Mouse (Mus musculus): ENCODE measurements around the gene Ccdc138. TPM values are rescaled to one million over a fixed set of nuclear protein-coding genes. Genes with fewer than 3 reads are reported as not detected.

Gene Ccdc138
- total RNA-seq, 2 experiments from 2014 or later, result 1.3 to 1.8 TPM

GRCm38 (mm10) chr10:58559098-58559497, 61.4 kb downstream of the Ccdc138 start:
- DNase-seq, result peak; percentile 47 to 49
- intact Hi-C loops (cut with DNase I), result loop anchor here (5.0 kb wide), 1 partner anchor 62 kb away; the partner anchor contains the start of gene Ccdc138

GRCm38 (mm10) chr10:58559901-58560300, 62.2 kb downstream of the Ccdc138 start:
- peak; percentile 41 to 55 for DNase-seq
- intact Hi-C loops (cut with DNase I), result loop anchor here (2.0 to 5.0 kb wide), 3 partner anchors 62 to 115 kb away; partner anchors contain the start of genes Ccdc138 and Edar

DNA sequence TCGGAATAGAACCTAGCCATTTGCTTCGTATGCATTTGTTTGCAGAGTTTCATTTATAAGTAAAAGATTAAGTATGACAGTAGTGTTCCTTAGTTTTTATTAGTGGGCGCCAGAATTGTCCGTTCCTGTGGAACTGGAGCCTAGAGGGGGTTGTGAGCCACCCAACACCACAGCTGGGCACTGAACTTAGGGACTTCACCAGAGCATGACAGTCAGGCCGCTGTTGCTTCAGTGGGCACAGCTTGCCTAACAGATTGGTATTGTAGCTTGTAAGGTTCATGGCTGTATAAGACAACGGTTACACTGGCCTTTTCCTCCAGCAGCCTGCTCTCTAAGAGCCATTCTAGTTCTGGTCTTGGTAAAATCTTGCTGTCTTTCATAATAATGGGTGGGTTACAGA, 62.8 kb downstream of the Ccdc138 start:
- no peak for DNase-seq
- intact Hi-C loops (cut with DNase I), result loop anchor here (2.0 to 5.0 kb wide), 2 partner anchors 62 to 114 kb away; partner anchors contain the start of gene Edar

DNA sequence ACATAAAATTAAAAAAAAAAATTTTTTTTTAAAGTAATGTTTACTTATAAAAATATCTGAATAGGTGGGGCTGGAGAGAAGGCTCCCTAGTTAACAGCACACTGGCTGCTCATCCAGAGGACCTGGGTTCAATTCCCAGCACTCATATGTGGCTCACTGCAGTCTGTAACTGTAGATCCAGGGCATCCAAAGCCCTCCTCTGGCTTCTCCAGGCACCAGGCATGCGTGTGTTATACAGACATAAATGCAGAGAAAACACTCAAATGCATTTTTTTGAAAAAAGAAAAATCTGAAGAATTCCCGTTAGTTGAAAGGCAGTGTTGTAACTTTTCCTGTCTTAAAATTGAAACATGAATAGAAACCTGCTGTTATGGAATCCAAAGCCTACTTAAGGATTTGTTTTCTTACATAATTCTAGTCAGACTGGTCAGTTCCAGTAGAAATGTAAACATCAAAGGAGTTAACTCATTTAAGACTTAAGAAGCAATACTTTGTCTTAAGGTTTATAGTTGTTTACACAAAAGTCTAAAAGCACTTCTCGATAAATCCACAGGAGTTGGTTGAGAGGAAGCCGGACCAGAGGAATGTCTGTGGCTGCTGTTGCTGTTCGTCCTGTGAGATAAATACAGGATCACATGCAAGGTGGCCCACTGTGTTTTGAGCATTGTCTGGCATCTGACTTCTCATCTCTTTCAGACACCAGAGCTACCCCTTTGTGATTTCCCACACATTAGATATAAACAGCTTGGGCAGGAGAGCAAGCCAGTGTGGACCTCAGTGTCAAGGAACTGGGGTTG, 87.9 kb downstream of the Ccdc138 start:
- intact Hi-C loops (cut with DNase I), result no loop called here

DNA sequence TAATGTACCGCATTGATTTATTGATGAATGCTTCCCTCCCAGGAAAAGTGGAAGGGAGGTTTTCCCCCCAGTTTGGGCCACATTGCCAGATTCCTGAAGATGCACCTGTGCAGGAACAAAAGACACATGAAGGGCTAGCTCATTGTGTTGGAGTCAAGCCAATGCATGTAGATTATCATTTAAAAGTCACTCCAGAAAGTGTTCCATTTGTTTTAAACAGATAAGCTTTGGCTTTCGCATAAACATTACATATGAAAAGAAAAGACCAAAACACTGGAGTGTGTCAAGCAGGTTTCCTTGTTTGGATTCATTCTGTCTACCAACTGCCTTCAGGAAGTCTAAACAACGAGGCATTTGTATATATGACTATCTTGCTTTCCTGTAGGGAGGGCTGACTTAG, 96.7 kb downstream of the Ccdc138 start:
- intact Hi-C loops (cut with DNase I), result no loop called here
- DNase-seq, result no peak

More for the DNA sequence above, 87.9 kb downstream of the Ccdc138 start:
- DNase-seq, result no peak

- DNase-seq, result no peak
- intact Hi-C loops (cut with DNase I), result no loop called here
Observed at GRCm38 (mm10) chr10:58595197-58595596, 97.4 kb downstream of the Ccdc138 start.

DNA sequence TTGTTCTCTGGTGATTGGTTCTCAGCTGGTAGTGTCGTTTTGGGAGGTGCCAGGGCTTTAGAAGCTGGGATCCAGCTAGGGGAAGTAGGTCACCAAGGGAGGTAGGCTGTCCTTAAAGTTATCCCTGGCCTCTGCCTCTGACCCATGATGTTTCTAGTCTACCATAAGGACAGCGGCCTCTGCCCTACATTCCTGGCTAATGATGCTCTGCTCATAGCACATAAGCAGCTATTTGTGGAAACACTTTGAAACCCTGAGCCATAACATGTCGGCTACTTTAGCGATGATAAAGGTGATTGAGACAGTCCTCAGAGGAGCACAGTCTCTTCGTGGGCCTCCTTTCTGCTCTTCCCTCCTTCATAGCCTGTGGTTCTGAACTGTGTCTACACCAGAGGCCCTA, 98.1 kb downstream of the Ccdc138 start:
- intact Hi-C loops (cut with DNase I), result no loop called here
- peak; percentile 30 to 32 for DNase-seq

DNA sequence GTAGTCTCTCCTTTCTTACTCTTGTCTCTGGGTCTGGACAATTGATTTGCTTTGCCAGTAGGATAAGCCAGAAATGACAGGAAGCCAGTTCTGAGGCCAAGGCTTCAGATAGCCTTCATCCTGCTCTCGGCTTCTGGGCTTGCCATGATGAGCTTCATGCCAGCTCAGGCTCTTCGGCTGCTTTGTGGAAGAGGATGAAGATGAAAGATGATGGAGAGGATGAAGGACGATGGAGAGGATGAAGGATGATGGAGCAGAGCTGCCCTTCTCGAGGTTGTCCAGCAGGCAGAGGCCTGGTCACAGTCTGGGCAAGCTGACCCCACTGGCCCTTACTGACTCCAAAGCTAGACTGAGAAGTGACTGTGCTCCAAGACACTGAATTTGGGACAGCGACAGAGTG, 102.4 kb downstream of the Ccdc138 start:
- intact Hi-C loops (cut with DNase I), result no loop called here
- no peak for DNase-seq

GRCm38 (mm10) chr10:58600983-58601382, 103.2 kb downstream of the Ccdc138 start:
- DNase-seq, result no peak
- intact Hi-C loops (cut with DNase I), result no loop called here

- peak in 1 of 2 experiments; percentile 30 for DNase-seq
- intact Hi-C loops (cut with DNase I), result no loop called here
Observed at GRCm38 (mm10) chr10:58601431-58601901, 103.7 kb downstream of the Ccdc138 start.

DNA sequence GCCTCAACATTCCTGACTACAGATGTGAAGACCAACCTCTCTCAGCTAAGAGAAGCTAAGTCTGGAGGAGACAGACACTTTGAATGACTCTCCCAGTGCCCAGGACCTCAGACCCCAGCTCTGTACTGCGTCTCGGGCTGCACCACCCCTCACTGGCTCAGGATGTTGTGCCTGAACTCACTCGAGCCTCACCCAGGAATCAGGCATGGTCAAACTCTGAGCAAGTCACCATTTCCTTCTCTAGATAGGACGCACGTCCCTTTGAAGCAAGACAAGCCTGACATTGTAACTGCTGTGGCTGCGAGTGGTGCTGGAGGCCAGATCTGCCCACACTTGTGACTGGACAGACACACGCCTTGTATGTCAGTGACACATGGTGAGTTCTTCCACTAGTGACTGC, 104.2 kb downstream of the Ccdc138 start:
- no peak for DNase-seq
- intact Hi-C loops (cut with DNase I), result no loop called here

GRCm38 (mm10) chr10:58604779-58605178, 107.0 kb downstream of the Ccdc138 start:
- DNase-seq, result peak; percentile 73 to 74
- intact Hi-C loops (cut with DNase I), result no loop called here

GRCm38 (mm10) chr10:58606356-58606755, 108.6 kb downstream of the Ccdc138 start:
- DNase-seq, result no peak
- intact Hi-C loops (cut with DNase I), result no loop called here

DNA sequence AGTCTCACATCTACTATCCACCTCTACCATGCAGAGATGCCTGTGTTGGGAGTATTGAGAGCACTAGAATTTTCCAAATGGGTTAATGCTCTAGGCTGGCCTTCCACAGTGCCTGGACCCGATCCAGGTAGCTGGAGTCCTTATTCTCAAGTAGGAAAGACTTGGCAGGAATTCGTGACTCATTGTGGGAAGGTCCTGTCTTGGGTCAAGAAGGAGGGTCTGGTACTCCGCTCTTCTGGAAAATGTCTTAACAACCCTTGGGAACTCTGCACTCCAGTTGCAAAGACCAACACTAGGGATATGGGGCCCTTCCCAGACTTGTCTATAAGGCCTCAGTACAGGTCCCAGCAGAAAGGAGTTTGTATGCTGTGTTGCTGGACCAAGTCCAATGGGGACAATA, 111.1 kb downstream of the Ccdc138 start:
- DNase-seq, result no peak
- intact Hi-C loops (cut with DNase I), result no loop called here

- DNase-seq, result peak; percentile 48 to 51
- intact Hi-C loops (cut with DNase I), result no loop called here
Observed at GRCm38 (mm10) chr10:58610484-58611261, 112.9 kb downstream of the Ccdc138 start.

DNA sequence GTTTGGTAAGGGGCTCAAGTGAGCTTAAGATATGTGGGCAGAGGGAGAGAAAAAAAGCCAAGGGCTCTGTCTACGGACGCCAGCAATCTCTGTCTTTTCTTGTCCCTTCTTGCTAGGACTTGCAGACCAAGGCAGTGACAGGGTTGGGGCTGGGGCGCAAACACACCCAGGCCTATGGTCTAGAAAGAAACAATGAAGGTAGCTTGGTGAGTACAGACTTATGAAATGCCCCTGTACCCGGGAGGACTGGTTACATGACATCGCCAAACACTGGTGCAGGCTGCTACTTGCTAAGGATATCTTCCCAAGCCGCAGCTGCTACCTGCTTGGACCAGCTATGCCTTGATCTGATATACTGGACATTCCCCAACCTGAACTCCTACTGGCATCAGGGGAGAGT, 116.9 kb downstream of the Ccdc138 start:
- intact Hi-C loops (cut with DNase I), result no loop called here
- DNase-seq, result no peak

DNA sequence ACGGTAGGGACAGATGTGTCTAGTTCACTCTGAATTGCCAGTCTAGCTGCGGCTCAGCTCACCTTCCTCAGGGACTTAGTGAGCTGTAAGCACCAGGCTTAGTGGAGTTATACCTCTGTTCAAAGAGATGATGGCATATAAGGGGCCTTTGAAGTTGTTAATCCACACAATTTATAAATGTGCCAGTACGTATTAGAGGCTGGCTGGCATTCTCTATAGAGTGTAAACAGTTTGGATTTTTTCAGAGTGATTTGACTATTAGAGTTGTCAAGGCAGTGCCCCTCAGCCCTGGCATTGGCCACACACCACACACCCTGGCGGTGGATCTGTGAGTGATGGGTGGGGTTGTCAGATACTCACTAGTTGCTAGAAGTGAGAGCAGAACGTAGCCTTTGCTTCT, 118.8 kb downstream of the Ccdc138 start:
- intact Hi-C loops (cut with DNase I), result no loop called here

DNA sequence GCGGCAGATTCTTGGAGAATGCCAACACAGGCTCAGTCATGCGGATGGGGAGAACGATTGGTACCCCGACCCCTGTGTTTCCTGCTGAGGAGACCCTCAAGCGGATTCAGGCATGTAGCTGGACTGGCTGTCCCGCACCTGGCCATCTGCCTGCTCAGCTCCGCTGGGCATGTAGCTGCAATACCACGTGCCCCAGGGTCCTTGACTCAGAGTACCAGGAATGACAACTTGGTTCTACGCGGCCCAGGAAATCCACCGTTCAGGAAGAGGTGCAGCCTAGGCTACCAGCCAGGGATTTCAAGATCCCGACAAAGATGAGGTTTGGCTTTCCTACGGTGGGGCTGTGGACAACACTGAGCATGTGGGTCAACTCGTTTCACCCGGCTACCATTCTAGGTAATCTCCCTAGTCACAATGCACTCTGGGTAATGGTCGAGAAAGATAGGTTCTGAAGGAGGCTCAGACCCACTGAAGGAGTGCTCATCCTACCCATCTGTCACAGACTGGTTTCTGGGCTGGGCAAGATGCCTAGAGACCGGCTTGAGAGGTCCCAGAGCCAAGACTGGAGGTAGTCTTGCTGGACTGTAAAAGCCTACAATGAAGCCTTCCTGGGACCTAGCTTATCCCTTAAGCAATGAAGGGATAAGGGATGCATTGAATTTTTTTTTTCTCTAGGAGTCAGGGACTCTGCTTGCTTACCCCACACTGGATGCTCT, 120.9 kb downstream of the Ccdc138 start:
- intact Hi-C loops (cut with DNase I), result no loop called here
- no peak for DNase-seq

More for the DNA sequence above, 118.8 kb downstream of the Ccdc138 start:
- no peak for DNase-seq

DNA sequence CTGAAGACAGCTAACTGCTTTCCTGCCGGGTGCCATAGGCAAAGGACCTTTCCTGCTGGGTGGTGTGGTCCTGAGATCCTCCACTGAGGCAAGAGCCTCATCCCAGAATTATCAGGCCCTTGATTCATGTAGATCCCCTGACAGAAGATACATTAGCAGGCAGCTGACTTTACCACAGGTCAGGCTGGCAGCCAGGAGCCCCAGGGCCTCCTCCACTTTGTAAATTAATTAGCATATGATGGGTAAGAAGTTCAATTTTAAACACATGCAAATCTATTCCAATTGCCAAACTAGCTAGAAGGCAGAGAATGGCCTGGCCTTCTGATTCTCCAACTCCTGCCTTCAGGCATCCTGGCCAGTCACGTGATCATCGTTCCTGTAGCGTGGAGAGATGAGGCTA, 121.5 kb downstream of the Ccdc138 start:
- intact Hi-C loops (cut with DNase I), result no loop called here
- no peak for DNase-seq

GRCm38 (mm10) chr10:58624848-58625711, 127.3 kb downstream of the Ccdc138 start:
- intact Hi-C loops (cut with DNase I), result loop anchor here (5.0 kb wide), 1 partner anchor 63 kb away; no protein-coding TSS in a partner anchor
- no peak for DNase-seq

All from heart, postnatal 10 days (tissue).